Mouse (Mus musculus): Measurements from ENCODE around the gene Rbm47. TPM values are rescaled to one million over a fixed set of nuclear protein-coding genes. Genes with fewer than 3 reads are reported as not detected.

Rbm47 gene
- polyA plus RNA-seq, 1 experiment from 2014 or later, result 105 TPM

DNA sequence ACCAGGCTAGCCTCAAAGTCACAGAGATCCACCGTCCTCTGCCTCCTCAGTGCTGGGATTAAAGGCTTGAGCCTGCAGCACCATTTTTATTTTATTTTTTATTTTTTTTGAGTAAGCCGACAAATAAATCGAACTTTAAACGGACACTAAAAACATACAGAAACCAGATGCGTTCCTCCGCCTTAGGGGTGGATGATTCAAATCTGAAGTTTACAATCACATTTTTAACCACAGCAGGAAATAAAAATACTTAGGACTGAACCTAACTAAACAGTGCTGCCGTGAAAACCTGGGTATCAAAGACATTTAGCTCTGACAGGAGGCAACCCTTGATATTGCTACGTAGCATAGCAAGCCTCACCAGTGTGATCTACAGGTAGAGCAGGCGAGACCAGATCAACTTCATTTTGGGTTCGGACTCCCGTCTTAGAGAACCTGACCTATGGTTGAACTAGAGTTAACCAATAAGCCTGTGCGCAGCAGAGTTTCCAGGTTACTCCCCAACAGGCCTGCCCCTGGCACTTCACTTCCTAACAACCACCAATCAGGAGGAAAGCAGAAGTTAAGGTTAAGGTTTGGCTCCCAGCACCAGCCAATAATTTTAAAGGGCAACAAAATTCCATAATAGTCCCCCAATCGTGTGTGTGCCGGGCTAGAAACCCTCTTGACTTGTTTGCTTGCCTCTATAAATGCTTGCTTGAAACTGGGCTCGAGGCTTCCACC is 164.5 kb downstream of the Rbm47 start:
- DNase-seq (ENCODE audit: low spot score), result no peak
- H3K4me3 ChIP-seq (replicated peaks; ENCODE audit: low read depth, low read length), result no peak overlapping the region
- H3K4me1 ChIP-seq (replicated peaks; ENCODE audit: insufficient read depth, low read length), result no peaks in the 10 kb centered on the region
- no peak for ATAC-seq (replicated peaks; ENCODE audit: low FRiP score, low read depth)
- H3K9me3 ChIP-seq (replicated peaks; ENCODE audit: low read length), result no peaks in the 10 kb centered on the region
- no peaks in the 10 kb centered on the region for H3K36me3 ChIP-seq (ENCODE audit: insufficient read depth, low read length)
- H3K27ac ChIP-seq, result no peak overlapping the region
- no peak overlapping the region for H3K9ac ChIP-seq (ENCODE audit: low read depth, low read length)
- no peak overlapping the region for H3K4me2 ChIP-seq (ENCODE audit: low read length)
- H3K27me3 ChIP-seq (ENCODE audit: insufficient read depth, low read length), result no peaks in the 10 kb centered on the region
- TF ChIP-seq CTCF (IDR thresholded peaks at IDR 0.05; ENCODE audit: low read depth), result no peak
- 75% methylated on average over 15 of the region's 15 CpGs for WGBS

DNA sequence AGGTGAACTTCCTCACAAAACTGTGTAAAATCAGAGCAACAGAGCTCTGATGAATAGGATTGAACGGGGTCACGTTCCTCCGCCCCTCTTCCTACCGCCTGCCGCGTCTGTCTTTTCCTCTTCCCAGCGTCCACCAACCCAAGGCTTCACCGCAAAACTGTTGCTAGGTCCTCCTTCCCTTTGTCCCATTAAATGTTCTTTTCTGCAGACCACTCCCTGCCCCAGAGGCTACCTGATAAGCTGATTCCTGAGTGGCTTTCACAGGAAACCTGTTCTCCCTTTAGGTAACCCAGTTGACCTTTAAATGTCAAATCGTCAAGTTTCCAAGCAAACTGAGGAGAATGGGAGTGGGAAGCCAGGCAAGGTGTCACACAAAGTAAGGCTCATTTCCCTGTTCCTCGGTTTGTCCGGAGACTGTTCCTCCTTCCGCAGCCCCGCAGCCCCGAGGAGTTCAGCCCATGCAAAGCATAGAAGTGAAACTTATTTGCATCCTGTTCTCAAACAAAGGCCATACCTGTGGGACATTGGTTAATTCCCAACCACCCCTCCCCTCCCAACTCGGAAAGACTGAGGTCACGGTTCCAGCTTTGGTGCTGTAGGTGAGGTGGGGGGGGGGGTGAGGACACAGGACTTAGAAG is 167.8 kb downstream of the Rbm47 start:
- DNase-seq (ENCODE audit: low spot score), result peak; percentile 10
- no peak for ATAC-seq (replicated peaks; ENCODE audit: low FRiP score, low read depth)
- Histone ChIP-seq H3K27me3 (ENCODE audit: insufficient read depth, low read length) (no peaks in the 10 kb centered on the region), H3K9me3 (replicated peaks; ENCODE audit: low read length) (no peaks in the 10 kb centered on the region), H3K4me1 (replicated peaks; ENCODE audit: insufficient read depth, low read length) (peaks cover 3% of the 10 kb centered on the region; the same call in 1 of the 2 replicates), H3K4me2 (ENCODE audit: low read length) (no peak overlapping the region), H3K9ac (ENCODE audit: low read depth, low read length) (no peak overlapping the region), H3K27ac (peak overlapping the region; percentile 20; the same call in 1 of the 2 replicates), H3K36me3 (ENCODE audit: insufficient read depth, low read length) (no peaks in the 10 kb centered on the region), H3K4me3 (replicated peaks; ENCODE audit: low read depth, low read length) (no peak overlapping the region)
- 51% methylated on average over 16 of the region's 16 CpGs for WGBS
- TF ChIP-seq CTCF (IDR thresholded peaks at IDR 0.05; ENCODE audit: low read depth), result no peak

DNA sequence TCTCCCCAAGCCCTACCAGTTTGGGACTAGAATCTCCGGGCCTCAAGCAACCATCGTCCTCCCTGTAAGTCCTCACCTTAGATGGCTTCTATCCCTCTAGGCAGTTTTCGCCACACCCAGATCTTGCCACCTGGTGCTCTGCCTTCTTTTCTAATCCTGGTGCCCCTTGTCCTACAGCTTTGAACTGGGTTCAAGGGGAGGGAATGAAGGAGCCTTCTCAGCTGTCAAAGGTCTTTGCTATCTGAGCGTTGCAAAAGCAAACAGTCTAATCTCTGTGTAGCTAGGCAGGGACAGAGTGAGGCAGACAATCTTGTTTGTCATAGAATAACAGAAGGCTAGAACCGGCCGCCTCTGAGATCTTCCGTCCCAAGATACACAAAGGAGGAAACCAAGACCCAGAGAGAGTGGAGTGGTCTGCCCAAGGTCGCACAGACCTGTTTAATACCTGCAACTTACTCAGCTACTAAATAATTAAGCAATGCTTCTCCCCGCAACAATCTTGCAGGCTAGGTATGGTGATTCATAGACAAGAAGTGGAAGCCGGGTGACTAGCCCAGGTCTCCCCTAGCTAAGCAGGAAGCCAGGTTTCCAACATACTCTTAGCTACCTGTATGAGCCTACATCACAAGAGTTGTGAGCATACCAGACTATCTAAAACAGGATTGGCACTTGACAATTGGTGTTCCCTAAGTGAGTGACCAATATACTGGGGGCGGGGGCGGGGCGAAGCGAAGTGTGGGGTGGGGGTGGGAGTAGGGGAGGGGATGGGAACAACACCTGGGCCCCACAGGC is 168.6 kb downstream of the Rbm47 start, which contains the start of gene 9130230L23Rik:
Gene 9130230L23Rik (minus strand): TSS at position 152 of the 792 bp plus-strand sequence.
- H3K9me3 ChIP-seq (replicated peaks; ENCODE audit: low read length), result no peaks in the 10 kb centered on the region
- no peak within 1 kb of the TSS for H3K4me2 ChIP-seq (ENCODE audit: low read length)
- H3K4me3 ChIP-seq (replicated peaks; ENCODE audit: low read depth, low read length), result no peak within 1 kb of the TSS
- no peak for TF ChIP-seq CTCF (IDR thresholded peaks at IDR 0.05; ENCODE audit: low read depth)
- ATAC-seq (replicated peaks; ENCODE audit: low FRiP score, low read depth), result no peak
- peaks cover 6% of the 10 kb centered on the region; the same call in 1 of the 2 replicates for H3K4me1 ChIP-seq (replicated peaks; ENCODE audit: insufficient read depth, low read length)
- H3K36me3 ChIP-seq (ENCODE audit: insufficient read depth, low read length), result no peaks in the 10 kb centered on the region
- H3K9ac ChIP-seq (ENCODE audit: low read depth, low read length), result no peak within 1 kb of the TSS
- no peak for DNase-seq (ENCODE audit: low spot score)
- H3K27me3 ChIP-seq (ENCODE audit: insufficient read depth, low read length), result no peaks in the 10 kb centered on the region
- 66% methylated on average over 14 of the region's 14 CpGs for WGBS
- peak within 1 kb of the TSS; percentile 27 for H3K27ac ChIP-seq

DNA sequence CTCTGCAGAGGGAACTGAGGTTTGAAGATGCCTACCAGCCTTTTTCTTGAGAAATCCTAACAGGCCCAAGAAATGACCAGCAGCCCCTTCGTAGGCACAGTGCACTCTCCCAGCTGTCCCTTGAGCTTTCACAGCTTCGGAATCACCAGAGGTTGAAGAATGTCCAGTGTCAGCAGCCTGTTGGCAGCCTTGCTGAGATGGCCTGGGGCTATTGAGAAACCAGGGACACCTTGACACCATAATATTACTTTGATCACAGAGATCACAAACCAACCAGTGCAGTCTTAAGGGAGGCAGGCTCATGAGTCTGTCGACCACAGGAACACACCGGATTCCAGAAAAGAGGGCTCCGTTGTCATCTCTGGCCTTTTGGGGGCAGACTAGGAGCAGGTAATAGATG is 171.7 kb downstream of the Rbm47 start:
- 53% methylated on average over 5 of the region's 5 CpGs for WGBS
- no peak overlapping the region for H3K9ac ChIP-seq (ENCODE audit: low read depth, low read length)
- 0 out of 2 replicates have a peak, but pooled peaks have one; percentile 25 for TF ChIP-seq CTCF (IDR thresholded peaks at IDR 0.05; ENCODE audit: low read depth)
- no peaks in the 10 kb centered on the region for H3K36me3 ChIP-seq (ENCODE audit: insufficient read depth, low read length)
- no peak overlapping the region for H3K4me2 ChIP-seq (ENCODE audit: low read length)
- H3K4me3 ChIP-seq (replicated peaks; ENCODE audit: low read depth, low read length), result no peak overlapping the region
- ATAC-seq (replicated peaks; ENCODE audit: low FRiP score, low read depth), result no peak
- peaks cover 6% of the 10 kb centered on the region; the same call in 1 of the 2 replicates for H3K4me1 ChIP-seq (replicated peaks; ENCODE audit: insufficient read depth, low read length)
- H3K9me3 ChIP-seq (replicated peaks; ENCODE audit: low read length), result no peaks in the 10 kb centered on the region
- DNase-seq (ENCODE audit: low spot score), result peak; percentile 11
- no peaks in the 10 kb centered on the region for H3K27me3 ChIP-seq (ENCODE audit: insufficient read depth, low read length)
- peak overlapping the region; percentile 43; the same call in 1 of the 2 replicates for H3K27ac ChIP-seq

DNA sequence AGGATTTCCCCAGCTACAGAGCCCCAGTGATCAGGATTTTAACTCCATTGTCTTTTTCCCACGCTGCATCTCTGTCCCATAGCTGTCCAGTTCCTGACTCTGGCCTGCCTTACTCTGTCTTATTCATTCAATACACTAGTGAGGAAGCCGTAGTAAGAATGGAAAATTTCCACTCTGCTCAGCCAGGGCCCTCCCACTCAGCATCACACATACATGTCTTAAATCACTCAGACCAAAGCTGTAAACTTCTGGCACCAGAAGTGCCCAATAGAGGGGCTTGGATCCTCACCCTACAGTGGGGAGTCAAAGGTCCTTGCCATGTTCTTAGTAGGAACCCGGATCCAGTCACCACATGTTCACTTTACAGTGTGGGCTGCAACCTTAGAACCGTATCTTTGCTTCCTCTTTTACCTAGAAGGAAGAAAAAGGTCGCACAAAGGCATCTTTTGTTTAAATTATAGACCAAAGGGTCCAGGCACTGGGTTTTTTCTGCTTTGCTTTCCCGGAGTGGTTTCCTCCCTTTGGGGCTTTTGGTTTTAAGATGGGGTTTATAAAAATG is 172.3 kb downstream of the Rbm47 start:
- no peak overlapping the region for H3K4me2 ChIP-seq (ENCODE audit: low read length)
- H3K27me3 ChIP-seq (ENCODE audit: insufficient read depth, low read length), result no peaks in the 10 kb centered on the region
- DNase-seq (ENCODE audit: low spot score) (peak; percentile 82), ATAC-seq (replicated peaks; ENCODE audit: low FRiP score, low read depth) (peak; percentile 64; the same call in 1 of the 2 replicates)
- no peak for TF ChIP-seq CTCF (IDR thresholded peaks at IDR 0.05; ENCODE audit: low read depth)
- H3K36me3 ChIP-seq (ENCODE audit: insufficient read depth, low read length), result no peaks in the 10 kb centered on the region
- no peak overlapping the region for H3K9ac ChIP-seq (ENCODE audit: low read depth, low read length)
- no peaks in the 10 kb centered on the region for H3K9me3 ChIP-seq (replicated peaks; ENCODE audit: low read length)
- H3K4me1 ChIP-seq (replicated peaks; ENCODE audit: insufficient read depth, low read length), result peaks cover 6% of the 10 kb centered on the region; the same call in 1 of the 2 replicates
- WGBS, result 12% methylated on average over 6 of the region's 6 CpGs
- H3K27ac ChIP-seq, result peak overlapping the region; percentile 43
- no peak overlapping the region for H3K4me3 ChIP-seq (replicated peaks; ENCODE audit: low read depth, low read length)

DNA sequence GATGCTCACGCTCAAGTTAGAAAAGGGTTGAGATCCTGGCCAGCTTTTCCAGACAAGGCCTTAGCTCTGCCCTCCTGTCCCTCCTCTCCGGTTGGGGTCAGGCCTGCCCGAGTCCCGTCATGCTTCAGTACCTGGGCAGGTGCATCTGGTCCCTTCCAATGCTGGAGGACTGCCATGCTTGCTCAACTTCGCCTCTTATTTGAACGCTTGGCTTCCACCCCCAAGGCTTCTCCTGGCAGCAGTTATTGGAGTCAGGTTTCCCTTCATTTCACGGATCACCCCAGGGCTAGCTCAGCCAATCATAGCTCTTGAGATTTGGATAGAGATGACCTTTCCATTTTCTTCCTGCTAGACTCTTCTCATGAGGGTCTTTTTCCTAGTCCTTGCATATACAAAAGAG is 172.8 kb downstream of the Rbm47 start:
- H3K4me2 ChIP-seq (ENCODE audit: low read length), result no peak overlapping the region
- no peaks in the 10 kb centered on the region for H3K36me3 ChIP-seq (ENCODE audit: insufficient read depth, low read length)
- WGBS, result 34% methylated on average over 7 of the region's 7 CpGs
- H3K9ac ChIP-seq (ENCODE audit: low read depth, low read length), result no peak overlapping the region
- H3K9me3 ChIP-seq (replicated peaks; ENCODE audit: low read length), result no peaks in the 10 kb centered on the region
- no peaks in the 10 kb centered on the region for H3K27me3 ChIP-seq (ENCODE audit: insufficient read depth, low read length)
- DNase-seq (ENCODE audit: low spot score), result peak; percentile 56
- ATAC-seq (replicated peaks; ENCODE audit: low FRiP score, low read depth), result peak; percentile 74
- H3K4me1 ChIP-seq (replicated peaks; ENCODE audit: insufficient read depth, low read length), result peaks cover 6% of the 10 kb centered on the region; the same call in 1 of the 2 replicates
- no peak overlapping the region for H3K4me3 ChIP-seq (replicated peaks; ENCODE audit: low read depth, low read length)
- H3K27ac ChIP-seq, result peak overlapping the region; percentile 43
- TF ChIP-seq CTCF (IDR thresholded peaks at IDR 0.05; ENCODE audit: low read depth), result no peak
